Mouse (Mus musculus) left cerebral cortex, adult 2 months (tissue): ENCODE measurements around the gene Ttc3. TPM values are rescaled to one million over a fixed set of nuclear protein-coding genes. Genes with fewer than 3 reads are reported as not detected.
"Not testable (repeated sequence)": the region's sequence is repeated elsewhere in the genome, so short reads cannot be mapped to it uniquely, and the experiment has no call there.

ENCODE experiments used
- DNase-seq, 2 experiments: peaks; one replicate each; pipeline ENCODE4 v3.0.0; 2021 to 2022; ENCODE audit warnings: low spot score in 2 of 2, mixed read lengths in 1 of 2; ENCODE audit errors: extremely low spot score in 1 of 2
- H3K27ac ChIP-seq: fragments of 200-600 bp; 2 replicates; pipeline ENCODE4 v1.8.1; 2022
- H3K4me3 ChIP-seq: fragments of 200-600 bp; 2 replicates; pipeline ENCODE4 v1.8.1; 2022
- CTCF ChIP-seq: fragments of 200-600 bp; IDR thresholded peaks from 2 replicates; pipeline ENCODE4 v1.8.1; 2022; ENCODE audit warnings: antibody characterized with exemption, mild to moderate bottlenecking, moderate library complexity
- intact Hi-C: fragments of 180-260 bp; cut with DNase I; formaldehyde crosslinking; loops from one replicate; pipeline ENCODE4 v1.15.1; 2025
- total RNA-seq, 2 experiments: library from RNA; stranded (reverse); gene quantifications; 2 replicates each; pipeline ENCODE4 v1.2.3; 2021

The Ttc3 gene
- total RNA-seq, 2 experiments from 2014 or later: 982 to 987 TPM

DNA sequence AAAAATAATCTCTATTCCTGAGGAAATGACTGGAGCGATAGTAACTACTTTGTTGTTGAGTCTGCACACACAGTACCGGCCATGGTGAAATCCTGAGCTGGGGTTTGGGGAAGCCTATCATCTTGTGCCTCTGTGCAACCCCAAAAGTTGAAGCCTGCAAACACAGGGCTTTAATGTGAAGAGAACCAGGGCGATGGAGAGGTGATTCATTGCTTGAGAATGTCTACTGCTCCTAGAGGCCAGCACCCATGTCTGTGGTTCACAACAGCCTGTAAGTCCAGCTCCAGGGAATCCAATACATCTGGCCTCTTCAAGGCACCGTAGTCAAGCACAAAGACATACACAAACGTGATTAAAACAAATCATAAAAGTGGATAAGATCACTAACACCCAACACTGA is 116.9 kb downstream of the Ttc3 start:
- DNase-seq: no peak
- Histone ChIP-seq H3K4me3 (no peak overlapping the region), H3K27ac (no peak overlapping the region)
- TF ChIP-seq CTCF: no peak
- intact Hi-C loops: no loop called here

DNA sequence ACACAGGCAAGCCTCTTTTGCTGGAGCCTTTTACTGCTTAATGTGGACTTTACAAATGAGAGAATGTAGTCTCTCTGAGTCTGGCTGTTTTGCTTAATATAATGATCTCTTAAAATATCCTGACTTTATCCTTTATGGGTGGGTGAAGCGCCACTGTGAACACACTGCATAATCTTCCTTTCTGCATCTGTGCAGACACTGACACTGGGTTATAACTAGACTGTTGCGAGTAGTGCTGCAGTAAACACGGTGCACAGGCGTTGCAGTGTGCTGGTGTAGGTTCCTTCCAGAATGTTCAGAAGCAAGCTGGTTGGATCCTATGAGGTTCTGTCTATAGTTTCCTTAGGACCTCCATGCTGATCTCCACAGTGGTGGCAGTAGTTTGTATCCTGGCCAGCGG is 118.9 kb downstream of the Ttc3 start:
- no peak for DNase-seq

DNA sequence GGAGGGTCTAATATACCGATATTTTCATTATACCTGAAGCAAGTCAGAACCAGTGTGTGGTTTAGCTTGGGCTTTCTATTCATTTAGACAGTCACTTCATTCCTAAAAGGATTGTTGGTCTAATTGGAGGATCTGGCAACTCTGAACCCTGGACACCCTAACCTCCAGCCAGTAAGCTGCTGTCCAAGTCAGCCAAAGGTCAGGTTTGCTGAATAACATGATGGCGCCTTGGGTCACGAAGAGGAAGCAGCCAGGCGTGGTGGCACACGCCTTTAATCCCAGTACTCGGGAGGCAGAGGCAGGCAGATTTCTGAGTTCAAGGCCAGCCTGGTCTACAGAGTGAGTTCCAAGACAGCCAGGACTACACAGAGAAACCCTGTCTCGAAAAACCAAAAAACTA is 126.8 kb downstream of the Ttc3 start:
- DNase-seq, H3K4me3 ChIP-seq, intact Hi-C loops: not testable (repeated sequence)
- H3K27ac ChIP-seq: peak overlapping the region; percentile 80

More for the DNA sequence above, 118.9 kb downstream of the Ttc3 start:
- no peak for TF ChIP-seq CTCF
- H3K27ac ChIP-seq: no peak overlapping the region
- H3K4me3 ChIP-seq: no peak overlapping the region
- intact Hi-C loops: no loop called here

DNA sequence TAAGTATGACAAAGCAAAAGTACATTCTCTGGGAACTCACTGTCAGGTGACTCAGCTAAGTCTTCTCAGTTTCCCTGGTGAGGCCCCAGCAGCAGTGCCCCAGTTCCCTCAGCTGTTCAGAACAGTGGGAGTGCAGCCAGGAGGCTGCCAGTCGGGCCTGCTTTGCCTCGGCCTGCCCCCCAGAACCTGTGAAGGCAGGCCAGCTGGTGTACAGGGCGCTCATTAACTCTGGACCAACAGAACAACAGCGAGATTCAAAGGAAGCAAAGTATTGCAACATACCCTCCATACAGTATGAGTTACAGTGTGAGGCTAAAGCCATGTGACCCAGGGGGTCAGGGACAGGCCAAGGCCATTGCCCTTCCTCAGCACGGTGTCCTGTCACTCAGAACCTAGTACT is 127.5 kb downstream of the Ttc3 start:
- intact Hi-C loops: no loop called here
- no peak for TF ChIP-seq CTCF
- H3K4me3 ChIP-seq: no peak overlapping the region
- H3K27ac ChIP-seq: no peak overlapping the region; the same call in 1 of the 2 replicates
- peak; percentile 47 to 67 for DNase-seq

DNA sequence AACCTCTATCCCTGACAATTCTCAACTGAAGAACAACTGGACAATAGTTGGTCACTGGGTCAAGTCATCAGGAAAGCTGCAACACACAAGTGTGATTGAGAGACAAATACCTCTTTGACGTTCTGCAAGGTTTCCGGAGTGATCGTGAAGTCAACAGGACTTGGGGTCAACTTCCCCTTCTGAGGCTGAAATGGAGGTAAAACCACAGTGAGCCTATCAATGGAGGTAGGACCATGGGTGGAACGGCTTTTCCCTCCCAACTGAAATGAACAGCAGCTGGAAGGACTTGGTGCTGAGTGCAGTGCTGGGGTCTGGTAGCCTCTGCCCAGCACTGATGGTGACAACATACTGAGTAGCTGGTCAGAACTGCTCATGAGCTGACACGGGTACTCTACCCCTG is 133.8 kb downstream of the Ttc3 start:
- intact Hi-C loops: no loop called here
- no peak for TF ChIP-seq CTCF
- Histone ChIP-seq H3K27ac (no peak overlapping the region), H3K4me3 (no peak overlapping the region)
- no peak for DNase-seq

DNA sequence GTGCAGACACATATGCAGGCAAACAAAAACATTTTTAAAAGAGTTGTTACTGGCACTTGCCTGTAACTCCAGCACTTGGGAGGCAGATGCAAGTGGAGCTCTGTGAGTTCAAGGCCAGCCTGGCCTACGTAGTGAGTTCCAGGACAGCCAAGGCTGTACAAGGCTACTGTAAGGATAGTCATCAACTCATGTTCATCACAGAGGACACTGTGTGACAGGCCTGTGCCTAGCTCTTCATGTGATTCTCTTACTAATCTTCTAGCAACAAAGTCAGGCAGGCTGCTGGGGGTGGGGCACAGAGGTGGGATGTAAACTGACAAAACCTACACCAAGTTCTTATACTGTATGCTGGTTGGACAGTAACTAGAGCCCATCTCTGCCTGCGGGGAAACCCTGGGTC is 136.7 kb downstream of the Ttc3 start:
- intact Hi-C loops: no loop called here
- DNase-seq: no peak
- TF ChIP-seq CTCF: no peak
- no peak overlapping the region for H3K27ac ChIP-seq
- H3K4me3 ChIP-seq: no peak overlapping the region

DNA sequence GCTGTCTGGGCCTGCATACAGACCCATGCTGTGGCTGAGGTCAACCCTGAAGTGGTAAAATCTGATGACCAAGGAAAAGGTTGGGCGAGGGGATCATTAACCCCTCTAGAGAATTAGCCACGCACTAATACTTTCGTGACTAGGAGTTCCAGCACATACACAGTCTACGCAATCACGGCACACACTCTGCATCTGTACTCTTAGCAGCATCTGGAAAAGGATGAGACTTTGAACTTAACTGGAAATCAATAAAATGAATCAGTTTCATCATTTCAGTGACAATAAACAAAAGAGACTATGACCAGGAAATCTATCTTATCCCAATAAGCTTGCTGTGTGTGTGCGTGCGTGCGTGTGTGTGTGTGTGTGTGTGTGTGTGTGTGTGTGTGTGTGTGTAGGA is 138.4 kb downstream of the Ttc3 start:
- H3K27ac ChIP-seq: no peak overlapping the region
- DNase-seq: no peak
- H3K4me3 ChIP-seq: no peak overlapping the region
- no peak for TF ChIP-seq CTCF
- intact Hi-C loops: no loop called here

DNA sequence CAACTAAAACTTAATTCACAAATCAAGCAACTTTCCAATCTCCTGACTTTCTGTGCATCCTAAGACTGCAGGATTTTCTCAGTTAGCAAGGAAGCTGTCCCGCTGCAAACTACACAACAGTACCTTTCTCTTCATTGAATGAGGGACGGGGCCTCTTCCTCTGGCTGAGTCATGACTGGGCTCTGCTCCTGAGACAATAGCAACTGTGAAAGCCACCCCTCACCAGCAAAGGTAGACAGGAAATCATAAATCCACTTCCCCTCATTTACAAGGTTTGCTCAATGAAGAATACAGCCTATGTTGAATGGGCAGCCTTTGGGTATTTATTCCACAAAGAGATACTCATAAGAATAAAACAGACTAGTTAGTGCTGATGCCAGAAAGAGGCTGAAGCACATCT is 139.6 kb downstream of the Ttc3 start:
- no peak overlapping the region for H3K27ac ChIP-seq
- TF ChIP-seq CTCF: no peak
- H3K4me3 ChIP-seq: no peak overlapping the region
- intact Hi-C loops: no loop called here
- no peak for DNase-seq

DNA sequence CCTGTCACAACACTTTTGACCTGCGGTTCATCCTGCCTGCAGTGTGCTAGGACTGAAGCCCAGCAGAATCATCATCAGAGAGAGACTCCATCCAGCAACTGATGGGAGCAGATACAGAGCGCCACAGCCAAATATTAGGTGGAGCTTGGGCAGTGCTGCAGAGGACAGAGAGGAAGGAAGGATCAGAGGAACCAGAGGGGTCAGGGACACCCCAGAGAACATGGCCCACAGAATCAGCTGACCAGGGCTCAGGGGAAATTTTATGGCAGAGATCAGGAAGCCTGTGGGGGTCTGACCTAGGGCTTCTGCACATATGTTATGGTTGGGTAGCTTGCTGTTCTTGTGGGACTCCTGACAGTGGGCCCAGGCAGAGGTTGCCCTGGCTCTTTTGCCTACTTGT is 147.2 kb downstream of the Ttc3 start:
- TF ChIP-seq CTCF: no peak
- intact Hi-C loops: no loop called here

More for the DNA sequence above, 147.2 kb downstream of the Ttc3 start:
- DNase-seq: no peak
- Histone ChIP-seq H3K4me3 (no peak overlapping the region), H3K27ac (no peak overlapping the region)

Other genes starting within 250 kb of the Ttc3 start
- gene Hlcs, start 57.0 kb upstream of the Ttc3 start, total RNA-seq: 10 to 100 TPM; 16.6 to 17.4 TPM
- under 1 TPM; 0.29 to 0.51 TPM for gene Ripply3, start 42.2 kb upstream of the Ttc3 start, total RNA-seq
- 10 to 100 TPM; 36.9 to 40.2 TPM for gene Pigp, start 1.2 kb downstream of the Ttc3 start, total RNA-seq
- gene Vps26c, start 156.2 kb downstream of the Ttc3 start, total RNA-seq: 10 to 100 TPM; 30.5 to 35.4 TPM
- 10 to 100 TPM; 89.7 to 94.6 TPM for gene Dyrk1a, start 199.4 kb downstream of the Ttc3 start, total RNA-seq